8 mouse cellular contexts compared by ENCODE assay signal in the genomic region with DNA sequence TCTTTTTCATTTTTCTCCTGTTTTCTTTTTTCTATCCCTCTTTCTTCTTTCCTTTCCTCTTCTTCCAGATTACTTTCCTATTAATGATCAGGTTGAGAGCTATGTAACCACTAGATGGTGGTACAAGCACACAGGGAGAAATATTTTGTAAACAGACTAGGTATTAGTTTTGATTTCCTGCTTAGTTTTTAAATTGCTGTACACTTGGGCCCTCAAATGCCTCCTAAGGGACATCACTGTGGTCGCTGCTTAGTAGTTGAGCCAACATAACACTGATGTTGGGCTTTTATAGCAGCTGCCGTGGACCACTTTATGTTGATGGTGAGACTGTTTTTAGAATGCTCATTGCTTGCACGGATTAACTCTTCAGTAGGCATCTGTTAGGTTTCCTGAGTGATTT.
DNase-seq lines count a peak whose midpoint lies in the region; ATAC-seq and TF ChIP-seq lines count a peak whose summit lies in the region.

No protein-coding gene starts in this region.

- no peak for TF ChIP-seq CTCF in thymus, adult 2 months (IDR thresholded peaks at IDR 0.05; ENCODE audit: borderline replicate concordance, control insufficient read depth, extremely low read depth, insufficient read depth, low read length, poor library complexity)

- WGBS in heart, embryonic 14.5 days: 28% methylated on average over 3 of the region's 3 CpGs
- 22% methylated on average over 3 of the region's 3 CpGs for WGBS in thymus, adult 2 months
- 30% methylated on average over 3 of the region's 3 CpGs for WGBS in kidney, embryonic 16.5 days

- H3K9me3 ChIP-seq in heart, embryonic 14.5 days (ENCODE audit: control insufficient read depth, low read length): no peaks in the 10 kb centered on the region
- no peaks in the 10 kb centered on the region for H3K9me3 ChIP-seq in kidney, embryonic 16.5 days (ENCODE audit: low read length)

- H3K4me3 ChIP-seq in heart, embryonic 14.5 days (ENCODE audit: control insufficient read depth in 1 of 2, insufficient read depth in 1 of 2, low read depth in 1 of 2, low read length in 2 of 2): peak overlapping the region in 1 of 2 experiments; percentile 5; a peak in 1 of 4 replicates
- no peak overlapping the region for H3K4me3 ChIP-seq in thymus, adult 2 months (ENCODE audit: control insufficient read depth, insufficient read depth, low read length)
- H3K4me3 ChIP-seq in kidney, embryonic 16.5 days (ENCODE audit: low read length): no peak overlapping the region

- TF ChIP-seq POLR2A in thymus, adult 2 months (IDR thresholded peaks at IDR 0.05; ENCODE audit: control insufficient read depth, extremely low read depth, insufficient read depth, low read length, poor library complexity): no peak

- no peaks in the 10 kb centered on the region for H3K27me3 ChIP-seq in heart, embryonic 14.5 days (ENCODE audit: control insufficient read depth, insufficient read depth, low read length)
- H3K27me3 ChIP-seq in thymus, adult 2 months (ENCODE audit: control insufficient read depth, insufficient read depth, low read length): no peaks in the 10 kb centered on the region
- no peaks in the 10 kb centered on the region for H3K27me3 ChIP-seq in kidney, embryonic 16.5 days (ENCODE audit: insufficient read depth, low read length)

- peaks cover 2 to 7% of the 10 kb centered on the region in 2 experiments; a peak in 3 of 4 replicates for H3K4me1 ChIP-seq in heart, embryonic 14.5 days (ENCODE audit: control insufficient read depth in 2 of 2, insufficient read depth in 2 of 2, low read length in 2 of 2)
- H3K4me1 ChIP-seq in thymus, adult 2 months (replicated peaks; ENCODE audit: control insufficient read depth, insufficient read depth, low read length): peaks cover 5% of the 10 kb centered on the region; the same call in 1 of the 2 replicates
- H3K4me1 ChIP-seq in kidney, embryonic 16.5 days (ENCODE audit: insufficient read depth, low read length): peaks cover 6% of the 10 kb centered on the region; the same call in 1 of the 2 replicates

- peak overlapping the region; percentile 31; the same call in 1 of the 2 replicates for H3K4me2 ChIP-seq in heart, embryonic 14.5 days (ENCODE audit: low read length)
- H3K4me2 ChIP-seq in kidney, embryonic 16.5 days (replicated peaks; ENCODE audit: low read depth, low read length): no peak overlapping the region

- intact Hi-C loops in heart, postnatal 10 days (cut with DNase I): loop anchor here (1.0 kb wide), 2 partner anchors 306 to 539 kb away; no protein-coding TSS in a partner anchor

- DNase-seq in heart, adult 11 months: no peak
- DNase-seq in thymus, postnatal 14 days: peak; percentile 10
- DNase-seq in thymus, adult 2 months: no peak
- DNase-seq in heart, postnatal 10 days: peak; percentile 22 to 38
- no peak for DNase-seq in adrenal gland, adult 2 months

- H3K9ac ChIP-seq in heart, embryonic 14.5 days (ENCODE audit: low read length): no peak overlapping the region
- no peak overlapping the region for H3K9ac ChIP-seq in kidney, embryonic 16.5 days (replicated peaks; ENCODE audit: low read length)

- no peaks in the 10 kb centered on the region for H3K36me3 ChIP-seq in heart, embryonic 14.5 days (ENCODE audit: control insufficient read depth, insufficient read depth, low read length)
- H3K36me3 ChIP-seq in thymus, adult 2 months (ENCODE audit: control insufficient read depth, insufficient read depth, low read length): no peaks in the 10 kb centered on the region
- H3K36me3 ChIP-seq in kidney, embryonic 16.5 days (ENCODE audit: insufficient read depth, low read length): no peaks in the 10 kb centered on the region

- no peak overlapping the region for H3K27ac ChIP-seq in heart, embryonic 14.5 days (replicated peaks in 1 of 2; ENCODE audit: control insufficient read depth in 1 of 2, insufficient read depth in 1 of 2, low read depth in 2 of 2, low read length in 2 of 2)
- H3K27ac ChIP-seq in thymus, adult 2 months (ENCODE audit: control insufficient read depth, insufficient read depth, low read length): no peak overlapping the region
- no peak overlapping the region for H3K27ac ChIP-seq in kidney, embryonic 16.5 days (ENCODE audit: low read length)

- ATAC-seq in heart, embryonic 14.5 days (ENCODE audit: insufficient number of reproducible peaks, insufficient read depth, low FRiP score, low read depth): no peak
- ATAC-seq in megakaryocyte progenitor cell, adult 5-6 weeks (replicated peaks; ENCODE audit: poor library complexity): peak; percentile 75
- ATAC-seq in kidney, embryonic 16.5 days (ENCODE audit: low FRiP score, low TSS enrichment): no peak

Comparison
In these comparisons a context has a peak if more than half of its experiments do, and no peak if none do; other contexts are left out.
1. DNase-seq: peak in thymus, postnatal 14 days (single experiment) and heart, postnatal 10 days (2 of 2); none in heart, adult 11 months (single experiment), thymus, adult 2 months (single experiment) and adrenal gland, adult 2 months (single experiment).